Mouse (Mus musculus): ENCODE results near the gene Tex11. TPM values are rescaled to one million over a fixed set of nuclear protein-coding genes. Genes with fewer than 3 reads are reported as not detected.
A peak's percentile ranks its signal among the peaks of the same experiment; 100 is the strongest.

The Tex11 gene
- total RNA-seq (2012; rRNA removed): not detected in 2 replicates
- 0.07 TPM in 1 of 2 replicates, not detected in the other for total RNA-seq (2014; rRNA removed)
- not detected in 2 replicates for polyA plus RNA-seq (2012; ENCODE audit: insufficient read length, low read depth)

GRCm38 (mm10) chrX:101059541-101059940, at the start of gene Tex11:
TSS of gene Tex11 (minus strand) at chrX:101059667.
- H3K4me1 ChIP-seq (ENCODE audit: control insufficient read depth in 1 of 2, insufficient read depth in 2 of 2): no peaks in the 10 kb centered on the region
- in situ Hi-C loops (cut with MboI; ENCODE audit: low pct_ligation_motif_present, low pct_unique_long_range_greater_than_20kb, low sequenced_read_pairs): no loop called here
- no peaks in the 10 kb centered on the region for H3K9me3 ChIP-seq (replicated peaks; ENCODE audit: low read length)
- TF ChIP-seq GABPA (IDR thresholded peaks at IDR 0.05; ENCODE audit: insufficient replicate concordance, low read depth, low read length) (no peak), ZC3H11A (IDR thresholded peaks at IDR 0.05; ENCODE audit: low read depth, low read length) (no peak), ELF1 (IDR thresholded peaks at IDR 0.05; ENCODE audit: low read depth, low read length) (no peak), MAX (IDR thresholded peaks at IDR 0.05; ENCODE audit: low read length) (no peak), JUN (IDR thresholded peaks at IDR 0.05; ENCODE audit: insufficient read depth, low read depth, low read length) (no peak), PAX5 (IDR thresholded peaks at IDR 0.05; ENCODE audit: low read length) (no peak), BHLHE40 (IDR thresholded peaks at IDR 0.05; ENCODE audit: low read depth, low read length) (no peak), MAZ (IDR thresholded peaks at IDR 0.05; ENCODE audit: low read depth, low read length) (no peak), CHD2 (IDR thresholded peaks at IDR 0.05; ENCODE audit: low read length) (no peak), JUND (conservative IDR thresholded peaks at IDR 0.05; ENCODE audit: low read depth, low read length) (no peak), SMC3 (IDR thresholded peaks at IDR 0.05; ENCODE audit: low read depth, low read length) (no peak), ZKSCAN1 (IDR thresholded peaks at IDR 0.05; ENCODE audit: borderline replicate concordance, low read depth, low read length) (no peak), TCF12 (IDR thresholded peaks at IDR 0.05; ENCODE audit: low read depth, low read length) (no peak), MEF2A (IDR thresholded peaks at IDR 0.05; ENCODE audit: borderline replicate concordance, low read depth, low read length) (no peak), RAD21 (IDR thresholded peaks at IDR 0.05; ENCODE audit: low read depth, low read length) (no peak), NRF1 (IDR thresholded peaks at IDR 0.05; ENCODE audit: low read depth, low read length) (no peak), KAT2A (IDR thresholded peaks at IDR 0.05; ENCODE audit: insufficient replicate concordance, low read length) (no peak), ZMIZ1 (IDR thresholded peaks at IDR 0.05; ENCODE audit: low read depth, low read length) (no peak), ZNF384 (IDR thresholded peaks at IDR 0.05; ENCODE audit: low read depth, low read length) (no peak)
- no peak within 1 kb of the TSS for H3K27ac ChIP-seq (ENCODE audit: insufficient read depth, low read depth)
- H3K4me3 ChIP-seq (replicated peaks in 1 of 3; ENCODE audit: low read depth in 2 of 3, low read length in 2 of 3, poor library complexity in 1 of 3): no peak within 1 kb of the TSS
- dilution Hi-C loops (cut with MboI; ENCODE audit: extremely low pct_ligation_motif_present, extremely low pct_unique_long_range_greater_than_20kb, low sequenced_read_pairs): no loop called here
- H3K4me2 ChIP-seq (ENCODE audit: insufficient read depth, low read depth, poor library complexity, severe bottlenecking): no peak within 1 kb of the TSS
- DNase-seq (ENCODE audit: extremely low read depth): no peak
- H3K27me3 ChIP-seq (replicated peaks): no peaks in the 10 kb centered on the region
- no peaks in the 10 kb centered on the region for H3K36me3 ChIP-seq (replicated peaks in 1 of 2; ENCODE audit: control insufficient read depth in 1 of 2, insufficient read depth in 1 of 2, low read length in 1 of 2)
- no peaks in the 10 kb centered on the region for H3K79me2 ChIP-seq (replicated peaks; ENCODE audit: control insufficient read depth, extremely low read depth, insufficient read depth, poor library complexity, severe bottlenecking)
- H3K9ac ChIP-seq (ENCODE audit: insufficient read depth, low read depth): no peak within 1 kb of the TSS

- in situ Hi-C loops (cut with MboI; ENCODE audit: low pct_ligation_motif_present, low pct_unique_long_range_greater_than_20kb, low sequenced_read_pairs): no loop called here
- peaks cover 22% of the 10 kb centered on the region in 2 experiments for H3K36me3 ChIP-seq (replicated peaks in 1 of 2; ENCODE audit: control insufficient read depth in 1 of 2, insufficient read depth in 1 of 2, low read length in 1 of 2)
Measured at GRCm38 (mm10) chrX:101085920-101086319, 26.5 kb upstream of the Tex11 start, which contains the start of gene Slc7a3. TSS of gene Slc7a3 (minus strand) at chrX:101086020.

More at GRCm38 (mm10) chrX:101085920-101086319, 26.5 kb upstream of the Tex11 start, which contains the start of gene Slc7a3:
- no peaks in the 10 kb centered on the region for H3K9me3 ChIP-seq (replicated peaks; ENCODE audit: low read length)
- no peak within 1 kb of the TSS for H3K4me2 ChIP-seq (ENCODE audit: insufficient read depth, low read depth, poor library complexity, severe bottlenecking)
- peak within 1 kb of the TSS; percentile 19; the same call in 1 of the 2 replicates for H3K27ac ChIP-seq (ENCODE audit: insufficient read depth, low read depth)
- TF ChIP-seq HCFC1 (IDR thresholded peaks at IDR 0.05; ENCODE audit: low read depth, low read length): no peak
- no peak for TF ChIP-seq E2F4 (IDR thresholded peaks at IDR 0.05; ENCODE audit: insufficient replicate concordance, low read depth, low read length)
- TF ChIP-seq BHLHE40 (IDR thresholded peaks at IDR 0.05; ENCODE audit: low read depth, low read length): no peak
- TF ChIP-seq NRF1 (IDR thresholded peaks at IDR 0.05; ENCODE audit: low read depth, low read length): no peak
- no peak for TF ChIP-seq CHD2 (IDR thresholded peaks at IDR 0.05; ENCODE audit: low read length)
- no peak for TF ChIP-seq UBTF (IDR thresholded peaks at IDR 0.05; ENCODE audit: low read depth, low read length)
- no peak for TF ChIP-seq TCF12 (IDR thresholded peaks at IDR 0.05; ENCODE audit: low read depth, low read length)
- TF ChIP-seq ZNF384 (IDR thresholded peaks at IDR 0.05; ENCODE audit: low read depth, low read length): no peak
- TF ChIP-seq KAT2A (IDR thresholded peaks at IDR 0.05; ENCODE audit: insufficient replicate concordance, low read length): no peak
- no peak for TF ChIP-seq MEF2A (IDR thresholded peaks at IDR 0.05; ENCODE audit: borderline replicate concordance, low read depth, low read length)
- no peak for TF ChIP-seq SMC3 (IDR thresholded peaks at IDR 0.05; ENCODE audit: low read depth, low read length)
- H3K27me3 ChIP-seq (replicated peaks): no peaks in the 10 kb centered on the region
- peak within 1 kb of the TSS; percentile 62 for H3K9ac ChIP-seq (ENCODE audit: insufficient read depth, low read depth)
- peaks cover 6 to 18% of the 10 kb centered on the region in 2 experiments for H3K4me1 ChIP-seq (ENCODE audit: control insufficient read depth in 1 of 2, insufficient read depth in 2 of 2)
- no peak for DNase-seq (ENCODE audit: extremely low read depth)
- H3K79me2 ChIP-seq (replicated peaks; ENCODE audit: control insufficient read depth, extremely low read depth, insufficient read depth, poor library complexity, severe bottlenecking): peaks cover 9% of the 10 kb centered on the region; the same call in 1 of the 2 replicates
- dilution Hi-C loops (cut with MboI; ENCODE audit: extremely low pct_ligation_motif_present, extremely low pct_unique_long_range_greater_than_20kb, low sequenced_read_pairs): no loop called here
- H3K4me3 ChIP-seq (replicated peaks in 1 of 3; ENCODE audit: low read depth in 2 of 3, low read length in 2 of 3, poor library complexity in 1 of 3): peak within 1 kb of the TSS; percentile 58 to 66 (median 59)
